Mouse (Mus musculus) adrenal gland, postnatal 36 days (tissue): ENCODE measurements at regions not wholly inside any gene's neighbourhood (a gene's known extent, or its start where the extent isn't known, plus 50 kb on each side); places are given as distances from the start of the nearest gene placed in this dataset.

Source experiments
- DNase-seq, 2 experiments: peaks; one replicate each; pipeline ENCODE4 v3.0.0; 2021; ENCODE audit warnings: mixed read lengths in 1 of 2

GRCm38 (mm10) chr9:13905086-13905669, 77.7 kb downstream of the Fam76b start:
- no peak for DNase-seq

GRCm38 (mm10) chr9:13906736-13907135, 79.2 kb downstream of the Fam76b start:
- no peak for DNase-seq

- no peak for DNase-seq
Observed at GRCm38 (mm10) chr9:13909604-13910003, 82.1 kb downstream of the Fam76b start.

GRCm38 (mm10) chr9:13910091-13910490, 82.6 kb downstream of the Fam76b start:
- DNase-seq = no peak

- DNase-seq = no peak
Observed at GRCm38 (mm10) chr9:13913459-13913858, 85.9 kb downstream of the Fam76b start.

GRCm38 (mm10) chr9:13914131-13914530, 86.6 kb downstream of the Fam76b start:
- no peak for DNase-seq

- no peak for DNase-seq
Observed at GRCm38 (mm10) chr9:13914847-13915246, 87.3 kb downstream of the Fam76b start.

GRCm38 (mm10) chr9:13916837-13917236, 89.3 kb downstream of the Fam76b start:
- DNase-seq = no peak

GRCm38 (mm10) chr9:13918606-13919202, 91.2 kb downstream of the Fam76b start:
- DNase-seq = no peak

GRCm38 (mm10) chr9:13919739-13920410, 92.4 kb downstream of the Fam76b start:
- DNase-seq = no peak

- no peak for DNase-seq
Observed at GRCm38 (mm10) chr9:13920623-13921022, 93.1 kb downstream of the Fam76b start.

- DNase-seq = no peak
Observed at GRCm38 (mm10) chr9:13932001-13932508, 104.5 kb downstream of the Fam76b start.

GRCm38 (mm10) chr9:13933404-13933803, 105.9 kb downstream of the Fam76b start:
- no peak for DNase-seq

- DNase-seq = no peak
Observed at GRCm38 (mm10) chr9:13937301-13937700, 109.8 kb downstream of the Fam76b start.

GRCm38 (mm10) chr9:13946519-13946918, 119.0 kb downstream of the Fam76b start:
- no peak for DNase-seq

- no peak for DNase-seq
Observed at GRCm38 (mm10) chr9:13952157-13952556, 124.6 kb downstream of the Fam76b start.

- DNase-seq = no peak
Observed at GRCm38 (mm10) chr9:13963140-13963763, 135.7 kb downstream of the Fam76b start.

GRCm38 (mm10) chr9:13963796-13964195, 136.3 kb downstream of the Fam76b start:
- DNase-seq = no peak

- no peak for DNase-seq
Observed at GRCm38 (mm10) chr9:13964256-13964655, 136.7 kb downstream of the Fam76b start.

- DNase-seq = no peak
Observed at GRCm38 (mm10) chr9:13966212-13966611, 138.7 kb downstream of the Fam76b start.

GRCm38 (mm10) chr9:13969262-13969661, 141.7 kb downstream of the Fam76b start:
- DNase-seq = peak in 1 of 2 experiments; percentile 58

GRCm38 (mm10) chr9:13973600-13973999, 146.1 kb downstream of the Fam76b start:
- DNase-seq = no peak

- DNase-seq = peak; percentile 32 to 39
Observed at GRCm38 (mm10) chr9:13974870-13975269, 147.4 kb downstream of the Fam76b start.
